ENCODE assay signal across 20 mouse cellular contexts in the genomic region with DNA sequence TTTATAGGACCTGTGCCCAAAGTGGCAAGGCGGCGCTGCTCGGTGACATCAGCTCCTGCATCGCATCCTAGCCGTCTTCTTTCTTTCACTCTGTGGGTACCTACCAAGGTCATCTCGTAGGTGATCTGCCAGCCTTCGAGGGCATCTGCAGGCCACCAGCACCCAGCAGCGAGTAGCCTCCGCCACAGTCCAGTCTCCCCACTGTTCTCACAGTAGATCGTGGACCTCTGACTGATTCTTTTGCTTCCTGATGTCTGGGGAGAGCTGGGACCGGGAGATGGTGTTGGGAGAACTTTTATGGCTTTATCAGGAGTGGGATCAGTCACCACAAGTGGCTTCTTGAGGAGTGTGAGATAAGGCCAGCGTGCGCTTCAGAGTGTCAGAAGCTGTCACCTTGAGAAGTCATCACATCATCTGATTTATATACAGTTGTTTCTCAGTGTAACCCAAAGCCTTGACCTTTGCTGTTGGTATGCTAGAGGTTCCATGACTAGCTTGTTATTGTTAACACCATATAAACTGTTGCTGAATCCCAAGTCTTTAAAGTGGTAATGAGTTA.
DNase-seq lines count a peak whose midpoint lies in the region; ATAC-seq and TF ChIP-seq lines count a peak whose summit lies in the region.
"Had no signal": no experiment of that assay in that cellular context is flagged by ENCODE, and none has a peak within 500 bp of the region (broad histone marks: within the 10 kb centered on the region; RNA-seq: fewer than 3 reads in every experiment).

No protein-coding gene starts in this region.

- no peak for TF ChIP-seq CTCF in intestine, postnatal 0 days (IDR thresholded peaks at IDR 0.05; ENCODE audit: low read depth)
- no peak for TF ChIP-seq CTCF in G1E (IDR thresholded peaks at IDR 0.05; ENCODE audit: low read depth, low read length)

- H3K27ac ChIP-seq in intestine, postnatal 0 days (ENCODE audit: low read depth, low read length): no peak overlapping the region
- H3K27ac ChIP-seq in intestine, embryonic 16.5 days (ENCODE audit: low read length): no peak overlapping the region
- no peak overlapping the region for H3K27ac ChIP-seq in forebrain, embryonic 15.5 days (replicated peaks)
- H3K27ac ChIP-seq: embryonic facial prominence, embryonic 15.5 days; forebrain, embryonic 10.5 days; heart, adult 2 months; hindbrain, embryonic 13.5 days; hindbrain, postnatal 0 days had no signal

- no peak overlapping the region for H3K4me2 ChIP-seq in intestine, postnatal 0 days (replicated peaks; ENCODE audit: low read depth)
- no peak overlapping the region for H3K4me2 ChIP-seq in intestine, embryonic 16.5 days (ENCODE audit: low read depth, low read length)
- no peak overlapping the region for H3K4me2 ChIP-seq in forebrain, embryonic 15.5 days (replicated peaks)
- H3K4me2 ChIP-seq: embryonic facial prominence, embryonic 15.5 days; hindbrain, embryonic 13.5 days had no signal

- no peaks in the 10 kb centered on the region for H3K9me3 ChIP-seq in intestine, postnatal 0 days (ENCODE audit: control insufficient read depth)
- no peaks in the 10 kb centered on the region for H3K9me3 ChIP-seq in intestine, embryonic 16.5 days (ENCODE audit: control insufficient read depth, low read length)
- no peaks in the 10 kb centered on the region for H3K9me3 ChIP-seq in G1E (replicated peaks)
- H3K9me3 ChIP-seq in forebrain, embryonic 15.5 days: no peaks in the 10 kb centered on the region
- H3K9me3 ChIP-seq: embryonic facial prominence, embryonic 15.5 days; forebrain, embryonic 10.5 days; hindbrain, embryonic 13.5 days had no signal

- peak; percentile 17; the same call in 1 of the 2 replicates for ATAC-seq in intestine, postnatal 0 days
- ATAC-seq in intestine, embryonic 16.5 days: no peak
- ATAC-seq in G1E (ENCODE audit: extremely low read depth, insufficient number of reproducible peaks, low FRiP score, poor library complexity, severe bottlenecking): peak; percentile 65
- ATAC-seq in forebrain, embryonic 15.5 days (replicated peaks): no peak
- ATAC-seq: forebrain, embryonic 14.5 days; hindbrain, postnatal 0 days had no signal

- peaks cover 9% of the 10 kb centered on the region; the same call in 1 of the 2 replicates for H3K36me3 ChIP-seq in intestine, postnatal 0 days (ENCODE audit: control insufficient read depth, insufficient read depth)
- H3K36me3 ChIP-seq in intestine, embryonic 16.5 days (ENCODE audit: control insufficient read depth, insufficient read depth, low read length): no peaks in the 10 kb centered on the region
- peaks cover 66% of the 10 kb centered on the region for H3K36me3 ChIP-seq in G1E (replicated peaks)
- no peaks in the 10 kb centered on the region for H3K36me3 ChIP-seq in forebrain, embryonic 15.5 days
- H3K36me3 ChIP-seq: embryonic facial prominence, embryonic 15.5 days; hindbrain, embryonic 13.5 days had no signal

- H3K27me3 ChIP-seq in intestine, postnatal 0 days (replicated peaks; ENCODE audit: control insufficient read depth, insufficient read depth, low read length): no peaks in the 10 kb centered on the region
- no peaks in the 10 kb centered on the region for H3K27me3 ChIP-seq in intestine, embryonic 16.5 days (replicated peaks; ENCODE audit: control insufficient read depth, insufficient read depth, low read length)
- no peaks in the 10 kb centered on the region for H3K27me3 ChIP-seq in G1E (ENCODE audit: insufficient read depth, low read length)
- no peaks in the 10 kb centered on the region for H3K27me3 ChIP-seq in forebrain, embryonic 15.5 days
- H3K27me3 ChIP-seq: embryonic facial prominence, embryonic 15.5 days; hindbrain, embryonic 13.5 days had no signal

- no peak overlapping the region for H3K9ac ChIP-seq in intestine, postnatal 0 days (ENCODE audit: low read depth, low read length)
- H3K9ac ChIP-seq in intestine, embryonic 16.5 days (ENCODE audit: low read depth, low read length): no peak overlapping the region
- no peak overlapping the region for H3K9ac ChIP-seq in forebrain, embryonic 15.5 days (replicated peaks)
- H3K9ac ChIP-seq: embryonic facial prominence, embryonic 15.5 days; hindbrain, embryonic 13.5 days had no signal

- peak; percentile 64 to 87 for DNase-seq in adrenal gland, adult (ENCODE audit: inconsistent age in 2 of 2, low spot score in 1 of 2)
- DNase-seq in adrenal gland, postnatal 4 days (ENCODE audit: low spot score in 2 of 2): no peak
- peak; percentile 36 for DNase-seq in G1E (ENCODE audit: low spot score)
- peak; percentile 57 for DNase-seq in adrenal gland, postnatal 14 days
- no peak for DNase-seq in thymus, postnatal 10 days (ENCODE audit: low spot score in 2 of 2)
- DNase-seq: cerebellum, adult 2 months; cerebellum, postnatal 10 days; embryo, embryonic 11 days; heart, adult 2 months; heart, postnatal 10 days; kidney, adult 2 months had no signal

- no peak overlapping the region for H3K4me3 ChIP-seq in intestine, postnatal 0 days (ENCODE audit: low read depth, low read length)
- H3K4me3 ChIP-seq in intestine, embryonic 16.5 days (ENCODE audit: low read length): no peak overlapping the region
- H3K4me3 ChIP-seq in G1E (ENCODE audit: low read depth, low read length): peak overlapping the region; percentile 57; the same call in 1 of the 2 replicates
- no peak overlapping the region for H3K4me3 ChIP-seq in forebrain, embryonic 15.5 days
- H3K4me3 ChIP-seq: embryonic facial prominence, embryonic 15.5 days; erythroblast, embryonic 14.5 days; forebrain, embryonic 10.5 days; heart, adult 2 months; hindbrain, embryonic 13.5 days had no signal

- WGBS in intestine, postnatal 0 days: 71% methylated on average over 13 of the region's 13 CpGs
- WGBS in intestine, embryonic 16.5 days: 75% methylated on average over 13 of the region's 13 CpGs
- 93% methylated on average over 13 of the region's 13 CpGs for WGBS in forebrain, embryonic 15.5 days

- H3K4me1 ChIP-seq in intestine, postnatal 0 days (replicated peaks; ENCODE audit: control insufficient read depth, insufficient read depth, low read length): peaks cover 3% of the 10 kb centered on the region; the same call in 1 of the 2 replicates
- H3K4me1 ChIP-seq in intestine, embryonic 16.5 days (ENCODE audit: control insufficient read depth, insufficient read depth, low read length): peaks cover 18% of the 10 kb centered on the region
- H3K4me1 ChIP-seq in G1E (ENCODE audit: insufficient read depth, low read depth, low read length): peaks cover 37% of the 10 kb centered on the region
- peaks cover 3% of the 10 kb centered on the region; the same call in 1 of the 2 replicates for H3K4me1 ChIP-seq in forebrain, embryonic 15.5 days

Comparison
In these comparisons a context has a peak if more than half of its experiments do, and no peak if none do; other contexts are left out.
1. DNase-seq: peak in adrenal gland, adult (2 of 2), G1E (single experiment) and adrenal gland, postnatal 14 days (single experiment); none in adrenal gland, postnatal 4 days (0 of 2) and thymus, postnatal 10 days (0 of 2).
2. ATAC-seq: peak in intestine, postnatal 0 days (single experiment) and G1E (single experiment); none in intestine, embryonic 16.5 days (single experiment) and forebrain, embryonic 15.5 days (single experiment).